Mouse (Mus musculus): ENCODE data around the gene Gimap3. TPM values are rescaled to one million over a fixed set of nuclear protein-coding genes. Genes with fewer than 3 reads are reported as not detected.

The Gimap3 gene
- polyA plus RNA-seq, 1 experiment from 2014 or later, result not detected

Other genes with a start within 250 kb of the Gimap3 start
- 78.6 and 88.3 TPM in 2 replicates for gene Atp6v0e2, start 233.2 kb downstream of the Gimap3 start, polyA plus RNA-seq (2016; fragmentation: Nextera tagmentation; extraction: Ambion mirVana)
- gene Lrrc61, start 216.1 kb downstream of the Gimap3 start, polyA plus RNA-seq (2016; fragmentation: Nextera tagmentation; extraction: Ambion mirVana), result 16.7 and 21.3 TPM in 2 replicates
- gene Rarres2, start 198.1 kb downstream of the Gimap3 start, polyA plus RNA-seq (2016; fragmentation: Nextera tagmentation; extraction: Ambion mirVana), result 0.74 and 1.2 TPM in 2 replicates
- gene Gm45021, start 181.2 kb downstream of the Gimap3 start, polyA plus RNA-seq (2016; fragmentation: Nextera tagmentation; extraction: Ambion mirVana), result not detected in 2 replicates
- gene Repin1, start 177.0 kb downstream of the Gimap3 start, polyA plus RNA-seq (2016; fragmentation: Nextera tagmentation; extraction: Ambion mirVana), result 46.7 and 50.0 TPM in 2 replicates
- gene Gm44965, start 176.9 kb downstream of the Gimap3 start, polyA plus RNA-seq (2016; fragmentation: Nextera tagmentation; extraction: Ambion mirVana), result not detected in 2 replicates
- 13.4 and 14.9 TPM in 2 replicates for gene Zfp775, start 168.8 kb downstream of the Gimap3 start, polyA plus RNA-seq (2016; fragmentation: Nextera tagmentation; extraction: Ambion mirVana)
- 1.2 and 1.6 TPM in 2 replicates for gene AI854703, start 144.1 kb downstream of the Gimap3 start, polyA plus RNA-seq (2016; fragmentation: Nextera tagmentation; extraction: Ambion mirVana)
- gene Gimap8, start 123.6 kb downstream of the Gimap3 start, polyA plus RNA-seq (2016; fragmentation: Nextera tagmentation; extraction: Ambion mirVana), result 0.36 TPM in 2 replicates
- 2.0 and 2.6 TPM in 2 replicates for gene Gimap9, start 94.7 kb downstream of the Gimap3 start, polyA plus RNA-seq (2016; fragmentation: Nextera tagmentation; extraction: Ambion mirVana)
- 2.8 and 3.4 TPM in 2 replicates for gene Gimap4, start 86.3 kb downstream of the Gimap3 start, polyA plus RNA-seq (2016; fragmentation: Nextera tagmentation; extraction: Ambion mirVana)
- gene Gimap6, start 62.6 kb downstream of the Gimap3 start, polyA plus RNA-seq (2016; fragmentation: Nextera tagmentation; extraction: Ambion mirVana), result 5.7 and 6.5 TPM in 2 replicates
- not detected in 2 replicates for gene Gm28053, start 52.2 kb downstream of the Gimap3 start, polyA plus RNA-seq (2016; fragmentation: Nextera tagmentation; extraction: Ambion mirVana)
- not detected in 2 replicates for gene Gimap7, start 52.2 kb downstream of the Gimap3 start, polyA plus RNA-seq (2016; fragmentation: Nextera tagmentation; extraction: Ambion mirVana)
- gene Gimap1, start 31.8 kb downstream of the Gimap3 start, polyA plus RNA-seq (2016; fragmentation: Nextera tagmentation; extraction: Ambion mirVana), result 3.0 and 3.3 TPM in 2 replicates
- gene Gimap5, start 24.7 kb downstream of the Gimap3 start, polyA plus RNA-seq (2016; fragmentation: Nextera tagmentation; extraction: Ambion mirVana), result 0.50 and 1.0 TPM in 2 replicates
- 12.0 and 16.7 TPM in 2 replicates for gene Tmem176a, start 70.1 kb upstream of the Gimap3 start, polyA plus RNA-seq (2016; fragmentation: Nextera tagmentation; extraction: Ambion mirVana)
- 67.1 and 77.8 TPM in 2 replicates for gene Tmem176b, start 70.6 kb upstream of the Gimap3 start, polyA plus RNA-seq (2016; fragmentation: Nextera tagmentation; extraction: Ambion mirVana)
- gene Aoc1, start 102.0 kb upstream of the Gimap3 start, polyA plus RNA-seq (2016; fragmentation: Nextera tagmentation; extraction: Ambion mirVana), result not detected in 2 replicates
- gene 1600015I10Rik, start 159.0 kb upstream of the Gimap3 start, polyA plus RNA-seq (2016; fragmentation: Nextera tagmentation; extraction: Ambion mirVana), result not detected in 2 replicates
- gene Doxl2, start 204.1 kb upstream of the Gimap3 start, polyA plus RNA-seq (2016; fragmentation: Nextera tagmentation; extraction: Ambion mirVana), result not detected in 2 replicates
- not detected in 2 replicates for gene Svs1, start 216.0 kb upstream of the Gimap3 start, polyA plus RNA-seq (2016; fragmentation: Nextera tagmentation; extraction: Ambion mirVana)

Measured in forebrain, embryonic 12.5 days (tissue).